Mouse (Mus musculus) layer of hippocampus, adult 2 months (tissue): ENCODE results near the gene Abca1. TPM values are rescaled to one million over a fixed set of nuclear protein-coding genes. Genes with fewer than 3 reads are reported as not detected.

Experiments used
- DNase-seq, 2 experiments: peaks; one replicate each; pipeline ENCODE4 v3.0.0; 2022; ENCODE audit warnings: low spot score in 2 of 2
- H3K27ac ChIP-seq: fragments of 200-600 bp; 2 replicates; pipeline ENCODE4 v1.8.1; 2022
- H3K4me3 ChIP-seq: fragments of 200-600 bp; 2 replicates; pipeline ENCODE4 v1.8.1; 2022; ENCODE audit warnings: mild to moderate bottlenecking
- CTCF ChIP-seq: fragments of 200-600 bp; conservative IDR thresholded peaks from 2 replicates; pipeline ENCODE4 v1.8.1; 2022; ENCODE audit warnings: antibody characterized with exemption, mild to moderate bottlenecking, moderate library complexity
- total RNA-seq, 2 experiments: library from RNA; stranded (reverse); gene quantifications; 2 replicates each; pipeline ENCODE4 v1.2.3; 2021

The Abca1 gene
- total RNA-seq, 2 experiments from 2014 or later, result 20.7 to 22.3 TPM

- Histone ChIP-seq H3K4me3 (no peak overlapping the region), H3K27ac (peak overlapping the region; percentile 52)
- TF ChIP-seq CTCF, result no peak
- DNase-seq, result no peak
Measured at GRCm38 (mm10) chr4:53085634-53086033, 74.1 kb downstream of the Abca1 start.

GRCm38 (mm10) chr4:53083071-53083470 is 76.6 kb downstream of the Abca1 start:
- no peak for TF ChIP-seq CTCF
- H3K4me3 ChIP-seq, result no peak overlapping the region
- no peak overlapping the region for H3K27ac ChIP-seq
- DNase-seq, result no peak

- no peak overlapping the region for H3K4me3 ChIP-seq
- no peak for TF ChIP-seq CTCF
- no peak overlapping the region for H3K27ac ChIP-seq
- DNase-seq, result no peak
Measured at GRCm38 (mm10) chr4:53082451-53082850, 77.2 kb downstream of the Abca1 start.

GRCm38 (mm10) chr4:53081851-53082250 is 77.8 kb downstream of the Abca1 start:
- no peak for DNase-seq
- Histone ChIP-seq H3K4me3 (no peak overlapping the region), H3K27ac (no peak overlapping the region)
- TF ChIP-seq CTCF, result no peak

GRCm38 (mm10) chr4:53080290-53080689 is 79.4 kb downstream of the Abca1 start:
- no peak for TF ChIP-seq CTCF
- H3K27ac ChIP-seq, result no peak overlapping the region
- no peak for DNase-seq
- no peak overlapping the region for H3K4me3 ChIP-seq

GRCm38 (mm10) chr4:53078793-53079310 is 80.8 kb downstream of the Abca1 start:
- H3K27ac ChIP-seq, result peak overlapping the region; percentile 65; the same call in 1 of the 2 replicates
- no peak for TF ChIP-seq CTCF
- H3K4me3 ChIP-seq, result no peak overlapping the region
- no peak for DNase-seq

- Histone ChIP-seq H3K4me3 (no peak overlapping the region), H3K27ac (peak overlapping the region; percentile 65)
- TF ChIP-seq CTCF, result no peak
- peak in 1 of 2 experiments; percentile 17 for DNase-seq
Measured at GRCm38 (mm10) chr4:53076788-53077350, 82.8 kb downstream of the Abca1 start.

- TF ChIP-seq CTCF, result no peak
- no peak for DNase-seq
- no peak overlapping the region for H3K27ac ChIP-seq
- H3K4me3 ChIP-seq, result no peak overlapping the region
Measured at GRCm38 (mm10) chr4:53073025-53073424, 86.7 kb downstream of the Abca1 start.

GRCm38 (mm10) chr4:53062301-53063008 is 97.2 kb downstream of the Abca1 start:
- no peak for DNase-seq
- TF ChIP-seq CTCF, result no peak
- no peak overlapping the region for H3K4me3 ChIP-seq
- peak overlapping the region; percentile 12; the same call in 1 of the 2 replicates for H3K27ac ChIP-seq

GRCm38 (mm10) chr4:53046238-53047022 is 113.3 kb downstream of the Abca1 start:
- H3K4me3 ChIP-seq, result no peak overlapping the region
- no peak for DNase-seq
- TF ChIP-seq CTCF, result no peak

GRCm38 (mm10) chr4:53045807-53046206 is 113.9 kb downstream of the Abca1 start:
- no peak for TF ChIP-seq CTCF
- no peak overlapping the region for H3K4me3 ChIP-seq

More at GRCm38 (mm10) chr4:53046238-53047022, 113.3 kb downstream of the Abca1 start:
- no peak overlapping the region for H3K27ac ChIP-seq

GRCm38 (mm10) chr4:53043819-53044218 is 115.9 kb downstream of the Abca1 start:
- Histone ChIP-seq H3K27ac (no peak overlapping the region), H3K4me3 (no peak overlapping the region)
- no peak for TF ChIP-seq CTCF
- DNase-seq, result peak; percentile 35 to 55

More at GRCm38 (mm10) chr4:53045807-53046206, 113.9 kb downstream of the Abca1 start:
- no peak for DNase-seq
- no peak overlapping the region for H3K27ac ChIP-seq
